Mouse (Mus musculus) bone marrow, adult 2 months (tissue): ENCODE measurements around the gene Cttnbp2.

Experiments
- CTCF ChIP-seq: fragments of 200-500 bp; IDR thresholded peaks from 2 replicates; pipeline ENCODE4 v1.5.1; 2011; ENCODE audit warnings: low read length, control low read depth; ENCODE audit not compliant: control insufficient read depth, insufficient read depth
- POLR2A ChIP-seq: fragments of 200-500 bp; IDR thresholded peaks from 2 replicates; pipeline ENCODE4 v1.6.1; 2011; ENCODE audit warnings: low read depth, mild to moderate bottlenecking, control low read depth, low read length, borderline replicate concordance; ENCODE audit not compliant: control insufficient read depth

GRCm38 (mm10) chr6:18360955-18361354, 153.7 kb downstream of the Cttnbp2 start:
- TF ChIP-seq CTCF (no peak), POLR2A (no peak)
